Mouse (Mus musculus) forebrain, embryonic 11.5 days (tissue): ENCODE results near the gene Tmem42. TPM values are rescaled to one million over a fixed set of nuclear protein-coding genes. Genes with fewer than 3 reads are reported as not detected.
A peak's percentile ranks its signal among the peaks of the same experiment; 100 is the strongest.

Source experiments
- ATAC-seq: fragments of 200-750 bp; cut with Nextera tagmentation; replicated peaks from 2 replicates; pipeline ENCODE4 v1.8.0; 2017; ENCODE audit warnings: moderate TSS enrichment; ENCODE audit not compliant: low FRiP score
- DNase-seq: peaks from one replicate; pipeline ENCODE4 v3.0.0-alpha.2; 2017; ENCODE audit warnings: low spot score
- H3K27ac ChIP-seq: fragments of 300-500 bp; sonication (generic); 2 replicates; pipeline ENCODE4 v1.5.1; 2014; ENCODE audit warnings: low read depth, low read length
- H3K27me3 ChIP-seq: fragments of 300-500 bp; sonication (generic); 2 replicates; pipeline ENCODE4 v1.6.1; 2014; ENCODE audit warnings: mild to moderate bottlenecking, low read length, mixed read lengths; ENCODE audit not compliant: control insufficient read depth, insufficient read depth
- H3K36me3 ChIP-seq: fragments of 300-500 bp; sonication (generic); 2 replicates; pipeline ENCODE4 v1.6.1; 2014; ENCODE audit warnings: mild to moderate bottlenecking, low read length, moderate library complexity, mixed read lengths; ENCODE audit not compliant: control insufficient read depth, insufficient read depth
- H3K4me1 ChIP-seq: fragments of 300-500 bp; sonication (generic); replicated peaks from 2 replicates; pipeline ENCODE4 v1.6.1; 2014; ENCODE audit warnings: low read length, mixed read lengths; ENCODE audit not compliant: control insufficient read depth, insufficient read depth
- H3K4me2 ChIP-seq: fragments of 300-500 bp; sonication (generic); 2 replicates; pipeline ENCODE4 v1.6.1; 2014; ENCODE audit warnings: low read depth, mild to moderate bottlenecking, low read length, moderate library complexity, mixed read lengths; ENCODE audit not compliant: severe bottlenecking
- H3K4me3 ChIP-seq: fragments of 300-500 bp; sonication (generic); 2 replicates; pipeline ENCODE4 v1.5.1; 2014; ENCODE audit warnings: low read depth, low read length
- H3K9ac ChIP-seq: fragments of 300-500 bp; sonication (generic); 2 replicates; pipeline ENCODE4 v1.6.1; 2014; ENCODE audit warnings: low read length
- H3K9me3 ChIP-seq: fragments of 300-500 bp; sonication (generic); 2 replicates; pipeline ENCODE4 v1.6.1; 2016; ENCODE audit warnings: low read length, mixed read lengths; ENCODE audit not compliant: control insufficient read depth
- WGBS: fragments of 180-500 bp; shearing (Covaris S2); extraction: QIAGEN DNeasy Blood & Tissue Kit; methylation state at CpG from one replicate; pipeline ENCODE4 v1.1.7; 2014; 5-methylcytosine and 5-hydroxymethylcytosine counted together
- polyA plus RNA-seq: library from polyadenylated mRNA; unstranded; fragments of >200 nt; fragmentation: Nextera tagmentation; extraction: Ambion mirVana; gene quantifications from 2 replicates; pipeline ENCODE4 v1.2.1, GENCODE M21; 2014

Tmem42 gene
- polyA plus RNA-seq, 1 experiment from 2014 or later = 17.2 TPM

DNA sequence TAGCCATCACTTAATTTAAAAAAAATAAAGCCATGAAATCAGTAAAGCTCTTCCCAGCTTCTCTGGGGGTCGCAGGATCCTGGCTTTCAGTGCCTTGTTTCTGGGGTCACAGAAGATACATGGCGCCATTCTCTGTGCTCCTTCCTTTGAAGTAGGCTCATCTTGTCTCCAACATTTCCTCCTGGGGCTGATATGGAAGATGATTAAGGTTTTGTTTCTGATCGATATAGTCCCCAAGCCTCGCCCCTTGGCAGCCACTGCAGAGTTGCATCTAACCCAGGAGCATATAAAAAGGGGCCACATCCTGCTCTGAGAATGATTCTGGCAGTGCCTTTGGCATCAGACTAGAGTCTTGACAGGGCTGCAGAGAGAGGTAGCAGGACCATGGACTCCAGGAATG, 13.3 kb downstream of the Tmem42 start, which contains the start of gene Tgm4:
Gene Tgm4, plus strand, starts transcription at position 301 of the 400 bp plus-strand sequence.
- no peak within 1 kb of the TSS for H3K4me3 ChIP-seq
- no peaks in the 10 kb centered on the region for H3K36me3 ChIP-seq
- DNase-seq = peak; percentile 24
- no peak within 1 kb of the TSS for H3K4me2 ChIP-seq
- ATAC-seq = no peak
- H3K9ac ChIP-seq = no peak within 1 kb of the TSS
- no peak within 1 kb of the TSS for H3K27ac ChIP-seq
- 87% methylated on average over 4 of the region's 4 CpGs for WGBS
- H3K27me3 ChIP-seq = no peaks in the 10 kb centered on the region
- no peaks in the 10 kb centered on the region for H3K4me1 ChIP-seq
- H3K9me3 ChIP-seq = no peaks in the 10 kb centered on the region

- H3K36me3 ChIP-seq = no peaks in the 10 kb centered on the region
- H3K9me3 ChIP-seq = no peaks in the 10 kb centered on the region
- ATAC-seq (no peak), DNase-seq (no peak)
- H3K9ac ChIP-seq = no peak overlapping the region
- H3K27me3 ChIP-seq = no peaks in the 10 kb centered on the region
- H3K4me2 ChIP-seq = no peak overlapping the region
- WGBS = 89% methylated on average over 1 of the region's 1 CpGs
- no peak overlapping the region for H3K27ac ChIP-seq
- H3K4me1 ChIP-seq = no peaks in the 10 kb centered on the region
- no peak overlapping the region for H3K4me3 ChIP-seq
Measured at GRCm38 (mm10) chr9:123047665-123048064, 26.5 kb downstream of the Tmem42 start.

DNA sequence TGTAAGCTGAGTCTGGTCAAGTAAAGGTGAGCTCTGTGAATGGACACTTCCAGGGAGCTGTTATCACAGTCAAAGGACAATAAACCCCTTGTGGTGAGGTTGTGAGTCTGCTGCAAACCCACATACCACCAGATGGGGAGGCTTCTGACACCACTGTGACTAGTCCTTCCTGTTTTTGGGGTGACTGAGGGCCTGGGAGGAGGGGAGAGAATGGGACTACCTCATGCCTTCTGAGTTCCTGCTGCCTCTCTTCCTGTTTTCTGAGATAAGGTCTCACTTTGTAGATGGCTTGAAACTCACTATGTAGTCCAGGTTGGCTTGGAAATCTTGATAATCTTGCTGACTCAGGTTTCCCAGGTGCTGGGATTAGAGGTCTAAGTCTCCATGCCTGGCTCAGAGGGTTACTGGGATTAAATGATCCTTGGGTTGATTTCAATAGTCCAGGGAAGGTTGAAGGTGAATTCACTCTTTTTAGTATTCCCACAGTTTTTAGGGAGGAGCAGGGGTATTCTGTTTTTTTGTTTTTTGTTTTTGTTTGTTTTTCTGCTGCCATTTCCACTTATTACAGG, 37.7 kb downstream of the Tmem42 start:
- H3K4me3 ChIP-seq = no peak overlapping the region
- no peaks in the 10 kb centered on the region for H3K27me3 ChIP-seq
- H3K27ac ChIP-seq = no peak overlapping the region
- H3K9ac ChIP-seq = no peak overlapping the region
- no peaks in the 10 kb centered on the region for H3K36me3 ChIP-seq
- no peak overlapping the region for H3K4me2 ChIP-seq
- ATAC-seq (no peak), DNase-seq (no peak)
- H3K4me1 ChIP-seq = no peaks in the 10 kb centered on the region
- H3K9me3 ChIP-seq = no peaks in the 10 kb centered on the region

- no peaks in the 10 kb centered on the region for H3K36me3 ChIP-seq
- no peak overlapping the region for H3K9ac ChIP-seq
- H3K27me3 ChIP-seq = no peaks in the 10 kb centered on the region
- 90% methylated on average over 3 of the region's 3 CpGs for WGBS
- no peak for ATAC-seq
- no peaks in the 10 kb centered on the region for H3K9me3 ChIP-seq
- no peak for DNase-seq
- no peak overlapping the region for H3K4me2 ChIP-seq
- H3K4me3 ChIP-seq = no peak overlapping the region
- H3K4me1 ChIP-seq = no peaks in the 10 kb centered on the region
- no peak overlapping the region for H3K27ac ChIP-seq
Measured at GRCm38 (mm10) chr9:123060172-123060571, 39.0 kb downstream of the Tmem42 start.

Other genes with a start within 250 kb of the Tmem42 start
- gene Tcaim, start 215.8 kb upstream of the Tmem42 start, polyA plus RNA-seq = 5.6 and 6.0 TPM in 2 replicates
- 0.67 TPM in 1 of 2 replicates, not detected in the other for gene Gm35549, start 177.3 kb upstream of the Tmem42 start, polyA plus RNA-seq
- gene Zfp445, start 155.3 kb upstream of the Tmem42 start, polyA plus RNA-seq = 75.9 and 81.8 TPM in 2 replicates
- gene Zkscan7, start 135.6 kb upstream of the Tmem42 start, polyA plus RNA-seq = 5.5 and 5.7 TPM in 2 replicates
- 32.2 and 34.8 TPM in 2 replicates for gene Zfp105, start 98.3 kb upstream of the Tmem42 start, polyA plus RNA-seq
- 28.9 and 31.9 TPM in 2 replicates for gene 1110059G10Rik, start 70.3 kb upstream of the Tmem42 start, polyA plus RNA-seq
- 93.9 and 109 TPM in 2 replicates for gene Kif15, start 70.3 kb upstream of the Tmem42 start, polyA plus RNA-seq
- 0.47 and 1.3 TPM in 2 replicates for gene Tgm4, start 13.4 kb downstream of the Tmem42 start, polyA plus RNA-seq
- gene Zdhhc3, start 91.9 kb downstream of the Tmem42 start, polyA plus RNA-seq = 69.1 and 69.2 TPM in 2 replicates
- 133 and 142 TPM in 2 replicates for gene Exosc7, start 91.9 kb downstream of the Tmem42 start, polyA plus RNA-seq
- not detected in 2 replicates for gene Clec3b, start 129.6 kb downstream of the Tmem42 start, polyA plus RNA-seq
- gene Cdcp1, start 194.7 kb downstream of the Tmem42 start, polyA plus RNA-seq = 0.41 and 0.63 TPM in 2 replicates
- 4.8 and 6.4 TPM in 2 replicates for gene Tmem158, start 239.4 kb downstream of the Tmem42 start, polyA plus RNA-seq